Mouse (Mus musculus) midbrain, embryonic 12.5 days (tissue): ENCODE measurements around the gene Wrap73. TPM values are rescaled to one million over a fixed set of nuclear protein-coding genes. Genes with fewer than 3 reads are reported as not detected.

Source experiments
- ATAC-seq: fragments of 200-750 bp; cut with Nextera tagmentation; 2 replicates; pipeline ENCODE4 v1.8.0; 2017; ENCODE audit warnings: low read depth, moderate TSS enrichment, moderate library complexity; ENCODE audit not compliant: low FRiP score
- H3K27ac ChIP-seq: fragments of 300-500 bp; sonication (generic); replicated peaks from 2 replicates; pipeline ENCODE4 v1.5.1; 2016; ENCODE audit warnings: mild to moderate bottlenecking
- H3K27me3 ChIP-seq: fragments of 300-500 bp; sonication (generic); 2 replicates; pipeline ENCODE4 v1.6.1; 2016; ENCODE audit warnings: mild to moderate bottlenecking
- H3K36me3 ChIP-seq: fragments of 300-500 bp; sonication (generic); 2 replicates; pipeline ENCODE4 v1.6.1; 2016
- H3K4me1 ChIP-seq: fragments of 300-500 bp; sonication (generic); 2 replicates; pipeline ENCODE4 v1.6.1; 2016
- H3K4me2 ChIP-seq: fragments of 300-500 bp; sonication (generic); replicated peaks from 2 replicates; pipeline ENCODE4 v1.6.1; 2016; ENCODE audit warnings: mild to moderate bottlenecking, moderate library complexity
- H3K4me3 ChIP-seq: fragments of 300-500 bp; sonication (generic); 2 replicates; pipeline ENCODE4 v1.5.1; 2016; ENCODE audit warnings: mild to moderate bottlenecking
- H3K9ac ChIP-seq: fragments of 300-500 bp; sonication (generic); replicated peaks from 2 replicates; pipeline ENCODE4 v1.6.1; 2016; ENCODE audit warnings: mild to moderate bottlenecking, moderate library complexity
- H3K9me3 ChIP-seq: fragments of 300-500 bp; sonication (generic); 2 replicates; pipeline ENCODE4 v1.6.1; 2016; ENCODE audit warnings: mild to moderate bottlenecking
- WGBS: fragments of 180-500 bp; shearing (Covaris S2); methylation state at CpG from one replicate; pipeline ENCODE4 v1.1.7; 2016; 5-methylcytosine and 5-hydroxymethylcytosine counted together
- polyA plus RNA-seq: library from polyadenylated mRNA; unstranded; fragments of >200 nt; fragmentation: Nextera tagmentation; extraction: Ambion mirVana; gene quantifications from 2 replicates; pipeline ENCODE4 v1.2.1, GENCODE M21; 2016

Wrap73 gene
- polyA plus RNA-seq, 1 experiment from 2014 or later, result 52.5 TPM

DNA sequence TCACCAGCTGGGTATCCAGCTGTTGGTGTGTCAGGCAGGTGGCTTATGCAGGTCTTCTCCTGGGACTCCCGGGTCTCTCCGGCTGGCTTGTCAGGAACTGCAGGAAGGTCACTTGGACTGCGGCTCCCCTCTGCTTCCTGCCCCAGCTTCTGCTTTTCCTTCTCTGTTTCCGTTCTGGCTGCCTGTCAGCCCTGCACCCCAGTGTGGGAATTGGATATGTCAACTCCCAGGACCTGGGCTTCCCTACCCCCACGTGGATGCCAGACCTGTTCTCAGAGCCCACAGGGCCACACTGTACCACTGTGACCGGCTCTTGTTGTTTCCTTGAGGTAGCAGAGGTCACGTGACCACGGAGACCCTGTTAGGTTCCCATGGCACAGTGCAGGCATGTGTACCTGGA, 46.8 kb downstream of the Wrap73 start:
- Histone ChIP-seq H3K4me3 (no peak overlapping the region), H3K27me3 (no peaks in the 10 kb centered on the region), H3K27ac (no peak overlapping the region), H3K36me3 (no peaks in the 10 kb centered on the region), H3K9me3 (no peaks in the 10 kb centered on the region), H3K4me1 (no peaks in the 10 kb centered on the region), H3K9ac (no peak overlapping the region), H3K4me2 (no peak overlapping the region)
- ATAC-seq, result no peak
- 75% methylated on average over 8 of the region's 8 CpGs for WGBS

DNA sequence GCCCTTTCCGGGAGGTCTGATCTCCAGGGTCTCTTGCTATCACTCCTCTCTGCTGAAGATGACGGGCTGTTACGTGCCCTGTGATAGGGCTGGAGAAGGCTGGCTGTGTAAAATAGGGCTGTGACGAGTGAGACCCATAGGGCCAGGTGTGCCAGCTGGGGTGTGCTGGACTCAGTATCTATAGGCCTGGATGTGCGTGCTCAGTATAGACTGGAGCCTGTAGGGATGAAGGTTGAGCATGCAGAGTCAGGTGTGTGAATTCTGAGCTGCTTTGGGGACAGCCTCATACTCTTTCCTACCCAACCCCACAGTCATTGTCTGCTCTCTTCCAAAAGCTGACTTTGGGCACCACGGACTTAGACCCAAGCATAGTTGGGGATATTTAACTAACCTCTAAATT, 55.8 kb downstream of the Wrap73 start:
- ATAC-seq, result peak; percentile 27

DNA sequence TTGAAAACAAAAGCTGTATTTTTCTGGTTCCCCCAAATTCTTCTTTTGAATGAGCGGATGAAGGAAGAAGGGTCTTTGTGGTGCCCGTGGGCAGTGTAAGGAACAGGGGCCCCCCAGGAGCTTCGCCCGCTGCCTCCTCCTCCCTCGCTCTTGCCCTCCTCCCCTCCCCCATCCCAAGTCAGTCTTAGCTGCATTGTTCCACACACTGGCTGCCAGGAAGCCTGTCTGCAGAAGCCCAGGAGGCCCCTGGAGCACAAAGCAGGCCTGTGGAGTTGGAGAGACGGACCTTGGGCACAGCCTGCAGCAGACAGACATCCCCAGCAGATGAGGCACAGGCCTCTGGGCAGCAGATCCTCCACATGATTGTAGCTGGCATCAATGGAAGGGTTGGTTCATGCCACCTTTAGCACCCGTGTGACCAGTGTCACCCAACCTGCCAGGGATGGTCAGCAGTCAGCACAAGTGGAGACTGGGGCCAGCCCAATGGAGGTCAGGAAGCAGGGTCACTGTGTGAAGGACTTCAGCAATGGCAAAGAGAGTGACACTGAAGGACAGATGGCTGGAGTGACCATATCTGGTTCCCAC, 56.3 kb downstream of the Wrap73 start:
- Histone ChIP-seq H3K27me3 (no peaks in the 10 kb centered on the region), H3K4me2 (peak overlapping the region; percentile 21), H3K4me1 (peaks cover 23% of the 10 kb centered on the region), H3K4me3 (no peak overlapping the region), H3K27ac (peak overlapping the region; percentile 61), H3K36me3 (no peaks in the 10 kb centered on the region), H3K9ac (no peak overlapping the region), H3K9me3 (no peaks in the 10 kb centered on the region)
- 13% methylated on average over 7 of the region's 7 CpGs for WGBS
- ATAC-seq, result peak; percentile 72

More for the DNA sequence above, 55.8 kb downstream of the Wrap73 start:
- Histone ChIP-seq H3K9ac (no peak overlapping the region), H3K27ac (peak overlapping the region; percentile 61; the same call in 1 of the 2 replicates), H3K36me3 (no peaks in the 10 kb centered on the region), H3K9me3 (no peaks in the 10 kb centered on the region), H3K4me1 (peaks cover 23% of the 10 kb centered on the region), H3K4me3 (no peak overlapping the region), H3K4me2 (no peak overlapping the region), H3K27me3 (no peaks in the 10 kb centered on the region)
- WGBS, result 44% methylated on average over 6 of the region's 6 CpGs

DNA sequence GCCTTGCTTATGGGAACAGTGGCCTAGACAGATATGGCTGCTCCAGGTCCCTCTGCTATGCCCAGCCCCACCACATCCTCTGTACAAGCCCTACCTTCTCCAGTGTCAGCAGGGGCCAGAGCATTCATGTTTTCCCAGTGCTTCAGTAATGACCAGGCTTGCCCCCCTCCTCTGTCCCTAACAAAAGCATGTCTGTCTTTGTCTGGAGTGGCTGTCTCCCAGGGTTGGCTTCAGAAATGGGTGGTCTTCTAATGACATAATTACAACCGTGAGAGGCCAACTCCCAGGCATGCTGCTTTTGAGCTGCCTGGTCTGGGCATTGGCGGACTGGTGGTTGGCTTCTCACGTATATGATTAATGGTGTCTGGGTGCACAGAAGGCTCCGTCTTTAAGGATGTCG, 59.3 kb downstream of the Wrap73 start:
- H3K27ac ChIP-seq, result no peak overlapping the region
- H3K27me3 ChIP-seq, result no peaks in the 10 kb centered on the region
- ATAC-seq, result no peak
- 74% methylated on average over 5 of the region's 5 CpGs for WGBS
- H3K4me2 ChIP-seq, result no peak overlapping the region
- no peak overlapping the region for H3K9ac ChIP-seq
- H3K4me1 ChIP-seq, result peaks cover 23% of the 10 kb centered on the region
- no peaks in the 10 kb centered on the region for H3K9me3 ChIP-seq
- H3K4me3 ChIP-seq, result no peak overlapping the region
- H3K36me3 ChIP-seq, result no peaks in the 10 kb centered on the region

DNA sequence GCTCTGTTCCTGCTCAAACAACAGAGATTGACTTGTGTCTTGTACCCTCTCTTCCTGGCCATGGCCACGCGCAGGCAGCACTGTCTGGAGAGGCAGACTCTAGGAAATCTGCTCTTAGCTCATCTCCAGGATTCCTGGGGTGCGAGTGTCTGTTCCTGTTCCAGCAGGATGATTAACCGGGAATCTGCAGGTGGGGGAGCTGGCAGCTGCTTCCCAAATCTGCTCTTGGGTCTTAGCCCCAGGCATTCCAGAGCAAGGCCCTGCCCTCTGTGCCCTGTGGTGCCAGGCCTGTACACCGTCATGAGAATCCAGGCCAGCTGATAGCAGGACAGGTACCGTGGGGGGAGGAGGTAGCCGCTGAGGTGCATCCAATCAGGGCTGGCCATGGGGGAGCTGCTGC, 62.4 kb downstream of the Wrap73 start:
- ATAC-seq, result no peak
- H3K9ac ChIP-seq, result no peak overlapping the region

DNA sequence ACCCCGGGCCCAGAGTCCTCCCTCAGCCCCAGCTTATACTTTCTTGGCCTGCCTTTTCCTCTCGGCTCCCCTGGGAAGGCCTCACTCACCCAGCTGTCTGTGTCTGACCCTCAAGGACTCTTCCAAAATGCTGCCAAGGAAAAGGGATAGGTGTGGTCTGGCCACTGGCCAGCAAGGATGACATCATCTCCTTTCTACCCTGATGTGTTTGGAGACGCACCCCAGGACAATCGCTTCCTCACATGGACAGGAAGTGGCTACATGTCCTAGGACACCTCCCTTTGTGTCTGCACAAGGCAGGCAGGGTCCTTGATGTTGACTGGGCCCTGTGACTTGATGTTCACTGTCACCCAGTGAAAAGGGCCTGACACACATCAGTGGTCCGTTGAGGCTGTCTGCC, 63.2 kb downstream of the Wrap73 start:
- ATAC-seq, result no peak
- no peak overlapping the region for H3K4me3 ChIP-seq
- no peak overlapping the region for H3K27ac ChIP-seq
- WGBS, result 86% methylated on average over 5 of the region's 5 CpGs
- no peak overlapping the region for H3K9ac ChIP-seq
- H3K27me3 ChIP-seq, result no peaks in the 10 kb centered on the region
- no peak overlapping the region for H3K4me2 ChIP-seq
- H3K4me1 ChIP-seq, result peaks cover 9% of the 10 kb centered on the region; the same call in 1 of the 2 replicates
- H3K9me3 ChIP-seq, result no peaks in the 10 kb centered on the region
- no peaks in the 10 kb centered on the region for H3K36me3 ChIP-seq

More for the DNA sequence above, 62.4 kb downstream of the Wrap73 start:
- Histone ChIP-seq H3K27me3 (no peaks in the 10 kb centered on the region), H3K4me2 (no peak overlapping the region), H3K9me3 (no peaks in the 10 kb centered on the region), H3K27ac (no peak overlapping the region), H3K4me3 (no peak overlapping the region), H3K4me1 (peaks cover 4% of the 10 kb centered on the region; the same call in 1 of the 2 replicates), H3K36me3 (no peaks in the 10 kb centered on the region)
- 75% methylated on average over 7 of the region's 7 CpGs for WGBS

DNA sequence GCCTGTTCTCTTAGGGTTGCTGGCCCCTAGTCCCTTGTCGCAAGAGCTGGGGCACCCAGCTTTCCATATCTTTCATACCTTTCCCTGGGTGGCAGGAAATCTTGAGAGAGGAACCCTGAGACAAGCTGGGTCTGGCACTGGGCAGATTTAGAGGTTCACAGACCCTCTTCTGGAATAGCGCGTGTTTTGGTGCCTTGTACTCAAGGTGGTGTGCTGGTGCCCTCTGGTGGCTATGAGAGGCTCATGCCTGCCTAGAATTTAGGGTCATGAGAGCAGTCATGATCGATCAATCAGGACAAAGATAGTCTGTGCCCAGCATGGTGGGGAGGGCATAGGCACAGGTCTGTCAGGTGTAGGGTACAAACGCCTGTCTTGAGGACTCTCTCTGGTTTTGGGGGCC, 65.1 kb downstream of the Wrap73 start:
- no peak for ATAC-seq
- whole genome bisulfite sequencing, result 17% methylated on average over 5 of the region's 5 CpGs

DNA sequence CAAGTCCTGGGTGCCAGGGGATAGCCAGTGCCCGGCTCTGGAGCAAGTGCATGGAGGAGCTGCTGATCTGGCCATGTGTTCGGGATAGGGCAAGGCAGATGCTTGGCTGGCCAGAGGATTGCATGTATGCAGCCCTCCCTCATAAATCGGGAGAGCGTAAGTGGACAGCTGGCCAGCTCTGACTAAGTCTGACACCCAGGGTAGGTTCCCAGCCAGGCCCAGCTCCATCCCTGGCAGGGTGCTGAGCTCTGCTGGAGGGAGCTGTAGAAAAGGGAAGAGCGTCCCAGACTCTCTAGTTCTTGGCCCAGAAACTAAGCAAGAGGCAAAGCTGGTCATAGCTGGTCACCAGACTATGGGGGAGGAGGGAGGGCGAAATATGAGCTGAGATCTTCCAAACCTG, 66.9 kb downstream of the Wrap73 start:
- Histone ChIP-seq H3K4me3 (no peak overlapping the region), H3K9me3 (no peaks in the 10 kb centered on the region), H3K27me3 (no peaks in the 10 kb centered on the region), H3K27ac (no peak overlapping the region), H3K4me2 (no peak overlapping the region), H3K4me1 (peaks cover 5% of the 10 kb centered on the region; the same call in 1 of the 2 replicates), H3K36me3 (no peaks in the 10 kb centered on the region), H3K9ac (no peak overlapping the region)
- ATAC-seq, result no peak
- WGBS, result 70% methylated on average over 6 of the region's 6 CpGs

More for the DNA sequence above, 65.1 kb downstream of the Wrap73 start:
- H3K4me2 ChIP-seq, result no peak overlapping the region
- H3K36me3 ChIP-seq, result no peaks in the 10 kb centered on the region
- H3K9ac ChIP-seq, result no peak overlapping the region
- no peaks in the 10 kb centered on the region for H3K27me3 ChIP-seq
- no peaks in the 10 kb centered on the region for H3K9me3 ChIP-seq
- H3K4me1 ChIP-seq, result peaks cover 5% of the 10 kb centered on the region; the same call in 1 of the 2 replicates
- H3K4me3 ChIP-seq, result no peak overlapping the region
- no peak overlapping the region for H3K27ac ChIP-seq

DNA sequence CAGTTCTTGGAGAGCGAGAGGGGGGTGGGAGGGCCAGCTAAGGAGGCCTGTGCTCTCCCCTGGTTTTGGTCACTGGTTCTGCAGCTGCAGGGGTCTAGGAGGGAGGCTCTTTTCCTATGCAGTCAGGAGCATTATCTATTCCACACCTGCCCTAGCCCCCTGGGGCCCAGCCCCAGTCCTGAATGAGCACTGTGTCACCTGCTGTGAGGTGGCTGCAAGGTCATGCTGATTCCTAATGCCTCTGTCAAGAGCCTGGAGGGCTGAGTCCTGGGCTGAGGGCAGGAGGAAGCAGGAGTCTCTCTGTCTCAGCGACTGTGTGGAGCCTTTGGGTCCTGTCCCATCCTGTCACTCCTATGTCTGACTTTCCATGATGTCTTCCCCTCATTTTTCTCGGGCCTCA, 67.7 kb downstream of the Wrap73 start:
- Histone ChIP-seq H3K27ac (no peak overlapping the region), H3K9me3 (no peaks in the 10 kb centered on the region), H3K4me1 (peaks cover 5% of the 10 kb centered on the region; the same call in 1 of the 2 replicates), H3K4me3 (no peak overlapping the region), H3K4me2 (no peak overlapping the region), H3K36me3 (no peaks in the 10 kb centered on the region), H3K9ac (no peak overlapping the region), H3K27me3 (no peaks in the 10 kb centered on the region)
- WGBS, result 14% methylated on average over 3 of the region's 3 CpGs
- no peak for ATAC-seq

DNA sequence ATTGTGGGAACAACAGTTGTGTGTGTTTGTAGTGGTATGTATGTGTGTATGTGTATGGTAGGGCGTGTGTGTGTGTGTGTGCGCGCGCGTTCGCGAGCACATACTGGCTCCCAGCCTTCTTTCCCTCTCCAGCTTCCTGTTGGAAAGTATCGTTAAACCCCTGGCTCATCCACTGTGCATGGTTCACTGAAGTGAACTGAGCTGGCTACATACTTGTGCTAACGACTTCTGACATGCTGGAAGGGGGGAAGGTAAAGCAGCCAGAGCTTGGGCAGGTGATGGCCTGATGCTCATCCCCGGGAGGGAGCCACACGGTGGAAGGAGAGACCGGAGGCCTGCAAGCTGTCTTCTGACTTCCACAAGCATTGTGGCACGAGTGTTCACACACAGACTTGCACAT, 69.3 kb downstream of the Wrap73 start:
- no peaks in the 10 kb centered on the region for H3K27me3 ChIP-seq
- no peaks in the 10 kb centered on the region for H3K36me3 ChIP-seq
- H3K4me3 ChIP-seq, result no peak overlapping the region
- H3K4me2 ChIP-seq, result no peak overlapping the region
- WGBS, result 88% methylated on average over 13 of the region's 13 CpGs
- H3K9ac ChIP-seq, result no peak overlapping the region
- H3K4me1 ChIP-seq, result peaks cover 5% of the 10 kb centered on the region; the same call in 1 of the 2 replicates
- H3K9me3 ChIP-seq, result no peaks in the 10 kb centered on the region
- no peak for ATAC-seq
- no peak overlapping the region for H3K27ac ChIP-seq

DNA sequence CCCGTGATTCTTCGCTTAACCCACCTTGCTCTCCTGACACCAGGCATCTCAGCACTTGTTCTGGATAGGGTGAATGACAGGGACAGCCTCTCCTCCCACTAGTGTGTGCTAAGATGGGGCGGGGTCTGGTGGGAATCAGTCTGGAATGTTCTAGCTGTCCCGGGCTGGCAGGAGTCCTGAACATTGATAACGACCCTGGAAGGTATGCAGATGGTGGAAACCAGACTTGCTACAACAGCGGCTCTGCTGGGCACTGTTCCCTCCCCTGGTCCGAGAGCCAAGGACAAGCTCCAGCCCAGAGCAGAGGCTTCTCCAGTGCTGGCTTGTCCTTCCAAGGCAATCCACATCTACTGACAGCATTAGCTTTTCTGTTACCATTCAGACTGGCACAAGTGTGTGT, 71.4 kb downstream of the Wrap73 start:
- no peaks in the 10 kb centered on the region for H3K36me3 ChIP-seq
- H3K27me3 ChIP-seq, result no peaks in the 10 kb centered on the region
- no peak overlapping the region for H3K4me2 ChIP-seq
- peaks cover 5% of the 10 kb centered on the region; the same call in 1 of the 2 replicates for H3K4me1 ChIP-seq
- ATAC-seq, result no peak
- H3K4me3 ChIP-seq, result no peak overlapping the region
- no peak overlapping the region for H3K27ac ChIP-seq
- whole genome bisulfite sequencing, result 77% methylated on average over 7 of the region's 7 CpGs
- H3K9ac ChIP-seq, result no peak overlapping the region
- no peaks in the 10 kb centered on the region for H3K9me3 ChIP-seq

DNA sequence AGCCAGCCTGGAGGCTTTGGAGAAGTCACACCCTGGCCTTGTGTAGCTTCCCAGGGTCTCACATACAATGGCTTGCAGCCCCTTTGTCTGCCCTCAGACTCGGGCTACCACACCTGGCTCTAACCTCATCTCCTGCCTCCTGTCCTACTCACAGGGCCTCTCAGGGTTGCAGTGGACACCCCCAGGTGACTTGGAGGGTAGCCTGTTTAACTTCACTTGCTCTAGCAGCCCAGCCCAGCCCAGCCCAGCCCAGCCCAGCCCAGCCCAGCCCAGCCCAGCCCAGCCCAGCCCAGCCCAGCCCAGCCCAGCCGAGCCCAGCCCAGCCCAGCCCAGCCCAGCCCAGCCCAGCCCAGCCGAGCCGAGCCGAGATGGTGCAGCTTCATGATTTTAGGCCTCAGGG, 71.9 kb downstream of the Wrap73 start:
- Histone ChIP-seq H3K27me3 (no peaks in the 10 kb centered on the region), H3K27ac (no peak overlapping the region), H3K36me3 (no peaks in the 10 kb centered on the region), H3K9ac (no peak overlapping the region), H3K4me3 (no peak overlapping the region), H3K4me1 (peaks cover 5% of the 10 kb centered on the region; the same call in 1 of the 2 replicates), H3K4me2 (no peak overlapping the region), H3K9me3 (no peaks in the 10 kb centered on the region)
- 23% methylated on average over 5 of the region's 5 CpGs for WGBS
- ATAC-seq, result no peak
